Mouse (Mus musculus) intestine, embryonic 15.5 days (tissue): Measurements from ENCODE around the gene Cxcr2. TPM values are rescaled to one million over a fixed set of nuclear protein-coding genes. Genes with fewer than 3 reads are reported as not detected.

ENCODE experiments used
- ATAC-seq: fragments of 200-750 bp; cut with Nextera tagmentation; 2 replicates; pipeline ENCODE4 v1.8.0; 2017; ENCODE audit warnings: moderate TSS enrichment, moderate library complexity
- H3K27ac ChIP-seq: fragments of 300-500 bp; sonication (generic); 2 replicates; pipeline ENCODE4 v1.5.1; 2015; ENCODE audit warnings: mild to moderate bottlenecking, inconsistent platforms
- H3K27me3 ChIP-seq: fragments of 300-500 bp; sonication (generic); replicated peaks from 2 replicates; pipeline ENCODE4 v1.6.1; 2015; ENCODE audit warnings: inconsistent platforms
- H3K36me3 ChIP-seq: fragments of 300-500 bp; sonication (generic); 2 replicates; pipeline ENCODE4 v1.6.1; 2015; ENCODE audit warnings: inconsistent platforms
- H3K4me1 ChIP-seq: fragments of 300-500 bp; sonication (generic); replicated peaks from 2 replicates; pipeline ENCODE4 v1.6.1; 2015; ENCODE audit warnings: inconsistent platforms
- H3K4me2 ChIP-seq: fragments of 300-500 bp; sonication (generic); replicated peaks from 2 replicates; pipeline ENCODE4 v1.6.1; 2015; ENCODE audit warnings: mild to moderate bottlenecking, inconsistent platforms
- H3K4me3 ChIP-seq: fragments of 300-500 bp; sonication (generic); replicated peaks from 2 replicates; pipeline ENCODE4 v1.5.1; 2015; ENCODE audit warnings: inconsistent platforms
- H3K9ac ChIP-seq: fragments of 300-500 bp; sonication (generic); 2 replicates; pipeline ENCODE4 v1.6.1; 2015; ENCODE audit warnings: inconsistent platforms
- H3K9me3 ChIP-seq: fragments of 300-500 bp; sonication (generic); 2 replicates; pipeline ENCODE4 v1.6.1; 2016; ENCODE audit warnings: inconsistent platforms
- WGBS: fragments of 180-500 bp; shearing (Covaris S2); methylation state at CpG from one replicate; pipeline ENCODE4 v1.1.7; 2015; 5-methylcytosine and 5-hydroxymethylcytosine counted together
- polyA plus RNA-seq: library from polyadenylated mRNA; unstranded; fragments of >200 nt; fragmentation: Nextera tagmentation; extraction: Ambion mirVana; gene quantifications from 2 replicates; pipeline ENCODE4 v1.2.1, GENCODE M21; 2015

Cxcr2 gene
- 0.24 and 0.35 TPM in 2 replicates for polyA plus RNA-seq

- no peaks in the 10 kb centered on the region for H3K9me3 ChIP-seq
- ATAC-seq, result no peak
- peaks cover 8% of the 10 kb centered on the region; the same call in 1 of the 2 replicates for H3K4me1 ChIP-seq
- 68% methylated on average over 8 of the region's 8 CpGs for WGBS
- no peak within 1 kb of the TSS for H3K9ac ChIP-seq
- no peak within 1 kb of the TSS for H3K27ac ChIP-seq
- no peak within 1 kb of the TSS for H3K4me2 ChIP-seq
- no peak within 1 kb of the TSS for H3K4me3 ChIP-seq
- no peaks in the 10 kb centered on the region for H3K27me3 ChIP-seq
- H3K36me3 ChIP-seq, result no peaks in the 10 kb centered on the region
Measured at GRCm38 (mm10) chr1:74153461-74154184, at the start of gene Cxcr2. Gene Cxcr2, plus strand, starts transcription at chr1:74153989.

DNA sequence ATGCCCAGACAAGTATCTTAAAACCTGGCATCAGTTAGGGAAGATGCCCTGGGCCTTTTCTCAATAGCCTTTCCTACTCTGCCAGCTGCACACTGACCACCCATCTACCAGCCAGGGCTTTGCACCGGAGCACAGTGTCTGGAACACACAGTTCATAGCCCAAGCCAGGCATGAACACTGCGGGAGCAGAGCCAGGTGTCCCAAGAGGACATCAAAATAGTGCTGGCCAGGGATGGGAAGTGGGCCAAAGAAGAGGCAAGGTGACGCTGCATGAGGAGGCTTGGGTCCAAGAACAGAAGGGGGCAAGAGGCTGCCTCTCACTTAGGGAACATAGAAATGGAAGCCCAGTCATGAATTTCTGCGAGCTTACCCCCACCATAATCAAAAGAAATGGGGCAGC lies 48.1 kb upstream of the Cxcr2 start:
- H3K9me3 ChIP-seq, result no peaks in the 10 kb centered on the region
- no peak for ATAC-seq
- no peak overlapping the region for H3K4me3 ChIP-seq
- no peak overlapping the region for H3K9ac ChIP-seq
- H3K27ac ChIP-seq, result no peak overlapping the region
- WGBS, result 84% methylated on average over 4 of the region's 4 CpGs
- peaks cover 6% of the 10 kb centered on the region for H3K4me1 ChIP-seq
- no peak overlapping the region for H3K4me2 ChIP-seq
- H3K27me3 ChIP-seq, result no peaks in the 10 kb centered on the region
- H3K36me3 ChIP-seq, result no peaks in the 10 kb centered on the region

DNA sequence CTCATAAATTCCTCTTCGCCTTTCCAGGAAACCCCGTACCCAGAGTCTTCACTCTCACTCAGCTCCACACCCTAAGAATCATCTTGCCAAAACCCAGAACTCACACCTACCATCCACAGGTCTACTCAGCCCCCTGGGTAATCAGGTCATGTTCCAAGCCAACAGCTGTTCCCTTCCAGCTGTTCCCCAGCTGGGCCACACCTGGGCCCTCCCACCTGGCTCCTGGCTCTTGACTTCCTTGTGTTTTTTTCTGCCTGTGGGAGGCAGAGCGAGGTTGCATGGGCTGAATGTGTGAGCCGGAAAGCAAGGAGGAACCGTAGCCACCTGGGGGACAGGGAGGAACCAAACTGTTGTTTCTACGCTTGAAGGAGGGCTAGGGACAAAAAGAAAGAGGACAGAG lies 47.6 kb upstream of the Cxcr2 start:
- no peak for ATAC-seq
- Histone ChIP-seq H3K4me1 (peaks cover 6% of the 10 kb centered on the region), H3K27ac (no peak overlapping the region), H3K4me3 (no peak overlapping the region), H3K36me3 (no peaks in the 10 kb centered on the region), H3K27me3 (no peaks in the 10 kb centered on the region), H3K9ac (no peak overlapping the region), H3K4me2 (no peak overlapping the region), H3K9me3 (no peaks in the 10 kb centered on the region)
- WGBS, result 69% methylated on average over 6 of the region's 6 CpGs

- no peaks in the 10 kb centered on the region for H3K36me3 ChIP-seq
- no peak overlapping the region for H3K27ac ChIP-seq
- no peak overlapping the region for H3K4me2 ChIP-seq
- ATAC-seq, result no peak
- no peaks in the 10 kb centered on the region for H3K27me3 ChIP-seq
- WGBS, result 77% methylated on average over 5 of the region's 5 CpGs
- no peaks in the 10 kb centered on the region for H3K9me3 ChIP-seq
- H3K4me1 ChIP-seq, result peaks cover 10% of the 10 kb centered on the region
- H3K4me3 ChIP-seq, result no peak overlapping the region
- H3K9ac ChIP-seq, result no peak overlapping the region
Measured at GRCm38 (mm10) chr1:74107931-74108618, 45.7 kb upstream of the Cxcr2 start.

- 52% methylated on average over 2 of the region's 2 CpGs for WGBS
- H3K4me1 ChIP-seq, result peaks cover 7% of the 10 kb centered on the region; the same call in 1 of the 2 replicates
- no peak for ATAC-seq
Measured at GRCm38 (mm10) chr1:74109670-74110069, 44.1 kb upstream of the Cxcr2 start.

GRCm38 (mm10) chr1:74110932-74111695 lies 42.7 kb upstream of the Cxcr2 start:
- Histone ChIP-seq H3K9ac (no peak overlapping the region), H3K36me3 (no peaks in the 10 kb centered on the region), H3K27me3 (no peaks in the 10 kb centered on the region), H3K27ac (no peak overlapping the region), H3K4me2 (no peak overlapping the region), H3K9me3 (no peaks in the 10 kb centered on the region), H3K4me3 (no peak overlapping the region), H3K4me1 (peaks cover 7% of the 10 kb centered on the region; the same call in 1 of the 2 replicates)
- no peak for ATAC-seq
- 26% methylated on average over 8 of the region's 8 CpGs for WGBS

More at GRCm38 (mm10) chr1:74109670-74110069, 44.1 kb upstream of the Cxcr2 start:
- H3K27ac ChIP-seq, result no peak overlapping the region
- no peak overlapping the region for H3K4me2 ChIP-seq
- no peak overlapping the region for H3K9ac ChIP-seq
- no peaks in the 10 kb centered on the region for H3K36me3 ChIP-seq
- no peak overlapping the region for H3K4me3 ChIP-seq
- H3K9me3 ChIP-seq, result no peaks in the 10 kb centered on the region
- H3K27me3 ChIP-seq, result no peaks in the 10 kb centered on the region

DNA sequence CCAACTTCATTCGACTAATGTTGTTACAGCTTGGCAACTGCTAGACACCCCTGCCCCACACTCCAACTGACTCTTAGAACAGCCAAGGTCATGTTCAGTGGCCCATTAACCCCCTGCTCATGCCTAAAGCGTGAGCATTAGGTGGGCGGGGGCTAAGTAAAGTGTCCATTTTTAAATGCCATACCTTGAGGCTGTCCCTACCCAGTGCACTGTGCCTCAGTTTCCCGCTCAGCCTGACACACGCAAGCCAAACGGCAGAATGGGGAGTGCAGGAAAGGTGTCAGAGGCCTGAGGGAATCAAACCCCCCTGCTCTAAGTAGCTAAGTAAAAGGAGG lies 42.1 kb upstream of the Cxcr2 start:
- H3K4me1 ChIP-seq, result peaks cover 7% of the 10 kb centered on the region; the same call in 1 of the 2 replicates
- ATAC-seq, result no peak
- H3K4me2 ChIP-seq, result no peak overlapping the region
- H3K27me3 ChIP-seq, result no peaks in the 10 kb centered on the region
- H3K9ac ChIP-seq, result no peak overlapping the region
- 52% methylated on average over 6 of the region's 6 CpGs for WGBS
- H3K9me3 ChIP-seq, result no peaks in the 10 kb centered on the region
- H3K4me3 ChIP-seq, result no peak overlapping the region
- H3K36me3 ChIP-seq, result no peaks in the 10 kb centered on the region
- H3K27ac ChIP-seq, result no peak overlapping the region

- ATAC-seq, result no peak
- 47% methylated on average over 3 of the region's 3 CpGs for WGBS
- Histone ChIP-seq H3K36me3 (no peaks in the 10 kb centered on the region), H3K4me1 (peaks cover 7% of the 10 kb centered on the region; the same call in 1 of the 2 replicates), H3K4me2 (no peak overlapping the region), H3K27me3 (no peaks in the 10 kb centered on the region), H3K9ac (no peak overlapping the region), H3K27ac (no peak overlapping the region), H3K4me3 (no peak overlapping the region), H3K9me3 (no peaks in the 10 kb centered on the region)
Measured at GRCm38 (mm10) chr1:74113071-74113470, 40.7 kb upstream of the Cxcr2 start.

DNA sequence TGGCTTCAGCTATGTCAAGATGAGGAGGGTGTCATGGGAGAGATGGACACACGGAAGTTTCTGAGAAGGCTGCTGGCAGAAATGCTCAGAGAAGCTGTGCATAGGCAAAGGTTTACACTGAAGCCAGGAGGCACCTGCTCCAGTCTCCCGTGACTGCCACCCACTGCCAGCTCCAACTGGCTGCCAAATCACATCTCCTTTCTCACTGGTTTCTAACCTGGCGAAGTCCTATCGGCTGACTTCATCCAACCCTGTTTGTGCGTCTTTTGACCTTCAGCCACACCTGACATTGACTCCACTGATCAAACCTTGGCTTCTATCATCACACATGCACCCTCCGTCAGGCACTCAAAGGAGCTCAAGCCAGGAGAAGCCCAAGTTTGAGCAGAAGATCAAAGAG lies 35.9 kb upstream of the Cxcr2 start:
- Histone ChIP-seq H3K4me1 (0 out of 2 replicates have a peak, but pooled peaks cover 9% of the 10 kb centered on the region), H3K27me3 (0 out of 2 replicates have a peak, but pooled peaks cover 5% of the 10 kb centered on the region), H3K36me3 (no peaks in the 10 kb centered on the region), H3K4me2 (no peak overlapping the region), H3K4me3 (no peak overlapping the region), H3K27ac (no peak overlapping the region), H3K9me3 (no peaks in the 10 kb centered on the region), H3K9ac (no peak overlapping the region)
- 83% methylated on average over 6 of the region's 6 CpGs for WGBS
- ATAC-seq, result no peak

- H3K27me3 ChIP-seq, result 0 out of 2 replicates have a peak, but pooled peaks cover 7% of the 10 kb centered on the region
- peaks cover 7% of the 10 kb centered on the region for H3K4me1 ChIP-seq
- H3K9me3 ChIP-seq, result no peaks in the 10 kb centered on the region
- no peaks in the 10 kb centered on the region for H3K36me3 ChIP-seq
- WGBS, result 96% methylated on average over 1 of the region's 1 CpGs
- no peak overlapping the region for H3K4me3 ChIP-seq
- no peak overlapping the region for H3K27ac ChIP-seq
- H3K9ac ChIP-seq, result no peak overlapping the region
- ATAC-seq, result no peak
- H3K4me2 ChIP-seq, result no peak overlapping the region
Measured at GRCm38 (mm10) chr1:74119115-74119514, 34.7 kb upstream of the Cxcr2 start.

DNA sequence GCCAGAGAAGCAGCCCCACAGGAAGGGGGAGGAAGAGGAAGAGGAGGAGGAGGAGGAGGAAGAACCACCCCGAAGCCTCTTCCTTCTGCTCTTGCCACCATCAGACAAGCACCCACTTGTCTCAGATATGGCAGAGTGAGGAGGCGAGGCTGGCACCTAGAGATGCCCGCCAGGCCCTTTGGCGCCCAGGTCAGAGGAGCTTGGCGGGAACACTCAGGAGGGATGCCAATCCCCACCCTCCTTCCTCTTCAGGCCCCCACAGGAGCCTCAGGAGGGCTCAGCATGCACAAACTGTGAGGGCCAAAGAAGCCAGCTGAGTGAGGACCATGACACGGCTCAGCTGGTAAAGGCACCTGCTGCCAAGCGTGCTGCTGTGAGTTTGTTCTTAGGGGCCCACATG lies 32.7 kb upstream of the Cxcr2 start:
- WGBS, result 84% methylated on average over 7 of the region's 7 CpGs
- Histone ChIP-seq H3K27ac (no peak overlapping the region), H3K4me1 (peaks cover 11% of the 10 kb centered on the region), H3K4me2 (no peak overlapping the region), H3K36me3 (no peaks in the 10 kb centered on the region), H3K9ac (no peak overlapping the region), H3K9me3 (no peaks in the 10 kb centered on the region), H3K27me3 (0 out of 2 replicates have a peak, but pooled peaks cover 7% of the 10 kb centered on the region), H3K4me3 (no peak overlapping the region)
- no peak for ATAC-seq
